Mouse (Mus musculus): ENCODE measurements around the gene Pax2.

The Pax2 gene

DNA sequence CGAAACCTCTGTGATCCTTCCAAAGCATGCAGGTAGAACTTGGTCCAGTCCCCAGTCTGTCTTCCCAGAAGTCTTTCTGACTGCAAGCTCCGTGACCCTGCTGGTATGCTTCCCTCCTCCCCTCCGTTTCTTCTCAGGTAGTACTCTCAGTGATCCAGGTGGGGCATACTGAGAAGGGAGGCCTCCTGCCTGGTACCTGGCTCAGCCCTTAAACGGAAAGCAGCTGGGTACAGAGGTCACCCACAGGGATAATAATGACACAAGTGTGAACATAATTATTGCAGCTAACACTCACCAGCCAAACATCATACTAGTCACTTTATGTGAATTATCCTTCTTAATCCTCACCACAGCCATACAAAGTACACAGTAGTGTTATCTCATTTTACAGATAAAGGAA, 28.5 kb downstream of the Pax2 start:
- DNase-seq: no peak

DNA sequence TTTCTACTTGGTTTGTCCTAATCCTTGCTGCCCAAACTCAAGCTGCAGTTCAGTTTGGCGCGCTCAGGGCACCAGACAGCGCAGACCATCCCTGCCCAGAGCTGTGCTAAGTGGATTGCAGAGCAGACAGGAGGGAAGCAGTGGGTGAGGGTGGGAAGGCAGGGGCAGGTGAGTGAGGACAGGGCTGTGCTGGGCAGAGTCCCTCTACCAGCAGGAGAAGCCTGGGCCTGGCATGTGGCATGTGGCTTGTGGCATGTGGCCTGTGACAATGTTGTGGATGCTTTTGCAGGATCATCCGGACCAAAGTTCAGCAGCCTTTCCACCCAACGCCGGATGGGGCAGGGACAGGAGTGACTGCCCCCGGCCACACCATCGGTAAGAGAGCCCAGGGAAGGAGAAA, 32.6 kb downstream of the Pax2 start:
- DNase-seq: no peak

DNA sequence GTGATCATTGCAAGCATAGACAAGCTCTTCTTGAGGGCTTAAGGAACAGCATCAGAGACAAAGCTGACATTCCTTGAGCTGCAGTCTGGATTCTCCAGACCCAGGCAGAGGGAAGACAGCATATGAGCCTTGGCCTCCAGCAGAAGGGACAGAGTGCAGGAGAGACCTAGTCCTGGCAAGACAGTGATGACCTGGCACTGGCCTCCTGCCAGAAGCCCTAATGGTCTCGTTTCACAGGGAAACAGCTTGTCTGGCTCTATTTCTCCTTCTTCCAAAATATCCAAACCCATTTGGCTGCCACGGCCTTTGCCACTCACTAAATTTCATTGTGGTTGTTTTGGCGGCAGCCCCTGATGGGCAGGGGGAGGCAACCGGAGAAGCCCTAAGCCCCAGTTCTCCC, 36.1 kb downstream of the Pax2 start:
- no peak for DNase-seq

DNA sequence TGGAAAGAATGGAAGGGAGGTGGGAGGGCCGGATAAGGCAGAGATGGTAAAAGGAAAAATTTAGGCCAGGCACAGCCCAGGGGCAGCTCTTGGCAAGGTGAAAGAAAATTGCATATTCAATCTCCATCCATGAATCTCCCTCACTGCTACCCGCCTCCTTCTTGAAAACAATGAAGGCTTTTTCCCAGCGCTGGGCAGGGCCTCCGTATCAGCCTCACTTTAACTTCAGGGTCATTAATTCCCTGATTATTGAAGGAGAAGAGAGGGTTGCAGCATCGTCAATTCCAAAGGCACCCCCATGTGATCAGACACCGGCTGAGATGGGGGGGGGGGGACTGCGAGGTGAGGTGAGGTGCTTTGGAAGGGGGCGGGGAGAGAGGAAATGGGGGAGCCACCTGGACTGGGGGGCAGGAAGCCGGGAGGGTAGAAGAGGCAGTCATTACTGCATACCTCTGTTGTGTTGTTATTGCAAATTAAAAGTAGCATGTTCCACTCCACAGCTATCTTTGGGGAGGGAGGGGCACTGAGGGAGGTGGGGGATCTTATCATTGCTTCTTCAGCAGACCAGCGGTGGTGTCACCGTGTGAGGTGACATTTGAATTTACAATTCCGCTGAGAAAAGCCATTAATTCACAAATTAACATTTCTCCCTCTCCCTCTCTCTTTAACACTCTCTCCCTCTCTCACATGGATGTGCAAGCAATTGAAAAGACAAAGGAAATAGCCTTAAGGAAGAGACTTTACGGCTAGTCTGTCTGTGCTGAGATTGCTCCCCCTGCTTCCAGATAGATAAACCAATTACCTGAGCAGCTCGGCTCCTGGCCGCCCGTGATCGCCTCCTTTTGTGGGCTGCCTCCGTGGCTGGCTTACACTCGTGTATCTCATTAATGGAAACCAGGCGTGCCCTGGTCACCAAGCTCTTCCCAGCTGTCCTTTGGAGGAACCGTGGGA, 41.5 kb downstream of the Pax2 start:
- DNase-seq: no peak

DNA sequence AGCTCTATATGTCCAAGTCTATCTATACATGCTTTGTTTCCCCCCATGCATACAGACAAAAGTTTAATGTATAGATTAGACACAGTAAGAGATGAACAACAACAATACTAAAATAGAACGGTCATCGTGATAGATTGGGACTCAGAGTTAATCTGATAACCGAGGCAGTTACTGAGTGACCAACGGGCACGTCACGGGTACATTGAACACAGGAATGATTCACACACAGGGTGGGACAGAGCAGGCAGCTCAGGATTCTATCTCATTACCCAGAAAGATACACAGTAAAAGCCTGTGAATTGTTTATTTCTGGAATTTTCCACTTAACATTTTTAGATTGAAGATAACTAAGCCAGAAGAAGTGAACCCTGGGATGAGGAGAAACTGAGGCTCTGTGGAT, 42.9 kb downstream of the Pax2 start:
- DNase-seq: no peak

DNA sequence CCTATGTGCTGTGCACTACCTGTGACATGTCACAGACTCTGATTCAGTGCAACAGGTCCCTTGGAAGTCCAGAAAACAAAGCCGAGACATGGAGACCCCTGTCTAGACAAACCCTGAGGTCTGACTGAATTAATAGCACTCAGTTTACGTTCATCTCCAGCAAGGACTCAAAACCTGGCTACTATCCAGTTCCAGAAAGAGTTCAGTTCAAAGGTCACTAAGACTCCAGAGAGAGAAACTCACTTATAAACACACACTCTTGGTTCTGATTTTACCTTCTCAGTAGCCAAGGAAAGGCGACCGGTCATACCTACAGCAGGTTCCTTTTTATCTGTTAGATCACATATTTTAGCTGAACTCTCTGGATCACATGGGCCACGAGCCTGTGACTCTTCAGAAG, 43.3 kb downstream of the Pax2 start:
- DNase-seq: no peak

DNA sequence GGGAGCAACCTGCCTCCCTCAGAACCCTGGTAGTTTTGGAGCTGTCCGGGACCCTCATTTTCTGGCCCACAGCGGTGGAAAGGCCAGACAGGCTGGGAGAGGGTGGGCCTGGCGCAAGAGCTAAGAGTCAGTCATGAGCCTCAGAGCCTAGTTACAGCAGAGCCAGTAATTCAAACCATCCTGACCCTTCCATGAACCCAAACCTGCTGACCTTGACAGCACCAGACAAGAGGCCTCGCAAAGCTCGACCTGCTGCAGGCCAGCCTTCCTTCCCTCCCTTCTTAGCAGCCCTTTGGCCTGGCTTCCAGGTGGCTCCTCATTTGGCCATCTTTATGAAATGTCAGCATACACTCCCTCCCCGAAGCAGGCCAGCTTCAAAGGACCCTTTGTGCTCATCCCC, 44.5 kb downstream of the Pax2 start:
- DNase-seq: no peak

DNA sequence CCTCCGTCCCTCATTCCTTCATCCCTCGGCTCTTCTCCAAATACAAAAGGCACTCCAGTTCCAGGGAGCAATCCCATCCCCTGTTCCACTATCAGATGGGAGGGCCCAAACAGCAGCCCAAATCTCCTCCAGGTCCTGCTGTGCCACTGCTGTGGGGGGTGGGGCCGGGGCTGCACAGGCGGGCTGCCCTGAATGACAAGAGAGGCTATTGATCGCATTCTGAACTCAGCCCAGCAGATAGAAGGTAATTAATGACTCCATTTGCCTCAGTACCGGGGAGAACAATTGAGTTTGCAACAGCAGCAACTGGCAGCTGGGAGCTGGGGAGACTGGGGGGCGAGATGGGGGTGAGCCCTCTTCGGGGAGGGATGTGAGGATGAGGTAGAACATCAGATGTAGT, 52.9 kb downstream of the Pax2 start:
- no peak for DNase-seq

DNA sequence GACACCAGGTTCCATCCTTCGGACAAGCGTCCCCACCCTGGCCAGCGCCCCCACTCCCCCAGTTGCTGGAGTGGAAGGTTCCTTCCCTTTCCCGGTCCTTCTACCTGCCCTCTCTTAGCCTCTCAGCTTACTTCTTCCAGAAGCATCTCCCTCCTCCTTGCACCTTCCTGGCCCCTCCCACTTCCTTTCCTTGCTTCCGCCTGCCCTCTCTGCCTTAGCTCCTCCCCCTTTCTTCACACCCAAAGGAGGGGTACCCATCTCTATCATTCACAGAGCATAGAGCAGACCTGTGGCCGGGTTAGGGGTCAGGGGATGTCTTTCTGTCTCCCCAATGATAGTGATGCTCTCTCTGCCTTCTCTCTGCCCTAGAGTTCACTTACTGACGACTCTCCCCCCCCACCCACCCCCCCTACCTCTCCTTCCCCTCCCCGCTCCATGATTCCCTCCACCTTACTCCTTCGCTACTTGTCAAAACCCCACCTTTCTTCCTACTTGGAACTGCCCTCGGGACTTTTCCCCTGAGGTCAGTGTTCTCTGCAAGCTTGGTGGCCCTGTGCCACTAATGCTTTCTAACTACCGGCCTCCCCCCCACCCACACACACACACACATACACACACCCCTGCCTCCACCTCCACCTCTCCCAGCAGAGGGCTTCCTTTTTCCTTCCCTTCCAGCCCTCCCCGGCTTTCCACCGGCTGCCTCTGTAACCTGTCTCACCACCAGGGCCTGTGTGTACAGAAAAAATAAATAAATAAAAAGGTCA, 57.0 kb downstream of the Pax2 start:
- no peak for DNase-seq

DNA sequence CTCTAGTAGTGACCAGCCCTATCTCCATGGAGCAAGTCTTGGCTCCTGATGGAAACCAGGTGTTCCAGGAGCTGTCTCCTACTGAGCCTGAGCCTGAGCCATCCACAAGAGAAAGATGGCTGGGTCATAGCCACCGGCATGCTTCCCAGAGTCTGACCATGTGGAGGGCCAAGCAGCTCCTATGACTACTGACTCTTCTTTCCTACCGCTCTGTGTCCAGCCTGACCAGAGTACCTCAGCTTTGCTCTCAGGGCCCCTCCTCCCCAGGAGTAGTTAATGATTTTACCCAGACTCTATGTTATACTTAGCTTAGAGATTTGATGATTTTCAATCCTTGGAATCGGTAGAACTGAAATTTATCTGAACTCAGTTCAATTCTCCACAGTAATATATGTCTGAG, 59.3 kb downstream of the Pax2 start:
- DNase-seq: no peak

DNA sequence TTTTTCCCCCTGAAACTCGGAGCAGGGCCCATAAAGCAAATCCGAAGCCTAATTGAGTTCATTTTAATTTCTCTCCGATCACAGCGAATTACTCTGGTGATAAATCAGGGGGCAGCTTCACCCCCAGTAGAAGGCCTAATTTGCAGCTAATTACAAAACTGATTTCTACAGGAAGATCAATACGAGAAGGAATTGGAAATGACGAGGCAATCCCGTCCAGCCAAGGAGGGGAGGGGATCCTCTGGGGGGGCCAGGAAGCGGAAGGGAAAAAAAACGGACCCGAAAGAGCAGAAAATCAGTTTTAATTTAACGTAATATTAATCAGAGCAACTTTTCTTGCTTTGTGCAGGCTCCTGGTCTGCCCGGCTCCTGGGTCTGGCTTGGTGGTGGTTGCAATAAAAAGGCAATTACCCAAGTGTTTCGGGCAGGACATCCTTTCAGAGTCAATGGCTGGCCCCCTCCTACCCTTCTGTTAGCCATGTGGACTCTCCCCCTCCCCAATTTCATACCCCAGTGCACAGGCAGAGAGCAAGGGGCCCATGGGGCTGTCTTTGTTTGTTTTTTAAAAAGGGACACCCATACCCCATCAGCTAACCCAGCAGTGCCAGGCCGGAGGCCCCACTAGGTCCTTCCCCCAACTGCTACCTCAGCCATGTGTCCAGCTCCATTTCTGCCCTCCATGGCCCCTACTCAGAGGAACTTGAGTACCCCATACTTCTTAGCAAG, 61.7 kb downstream of the Pax2 start:
- no peak for DNase-seq

DNA sequence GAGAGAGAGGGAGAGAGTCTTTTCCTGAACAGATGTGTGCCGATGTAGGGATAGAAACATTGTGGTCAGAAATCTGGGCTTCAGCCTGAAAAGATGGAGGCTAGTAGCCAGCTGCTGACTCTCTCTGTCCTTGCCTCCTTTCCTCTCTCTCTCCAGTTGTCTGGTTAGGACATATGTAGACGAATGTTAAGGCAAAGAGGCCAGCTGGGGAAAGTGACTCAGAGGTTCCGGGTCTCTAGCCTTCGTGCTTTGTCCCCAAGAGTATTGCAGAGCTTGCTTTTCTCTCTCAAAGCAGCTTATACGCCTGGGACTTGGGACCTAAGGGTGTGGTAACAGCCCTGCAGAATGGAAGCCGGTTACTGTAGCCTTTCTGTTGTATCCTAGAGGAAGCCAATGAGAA, 62.8 kb downstream of the Pax2 start:
- no peak for DNase-seq

DNA sequence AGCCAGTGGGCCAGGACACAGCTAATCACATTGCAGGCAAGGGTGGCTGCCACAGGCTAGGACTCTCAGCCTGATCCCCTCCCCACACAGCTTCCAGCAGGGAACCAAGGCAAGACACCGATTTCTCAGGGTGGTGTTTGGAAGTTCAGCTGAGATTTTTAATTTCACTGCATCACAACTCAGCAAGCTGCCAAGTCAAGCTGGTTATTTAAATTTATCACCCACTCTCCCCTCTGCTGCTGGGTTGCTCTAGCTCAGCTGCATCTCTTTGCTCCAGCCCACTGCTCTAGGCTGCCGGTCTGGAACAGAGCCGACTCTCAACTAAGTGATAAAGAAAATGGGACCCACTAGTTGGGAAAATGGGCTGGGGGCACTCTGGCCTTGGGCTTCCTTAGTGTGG, 65.7 kb downstream of the Pax2 start:
- no peak for DNase-seq

DNA sequence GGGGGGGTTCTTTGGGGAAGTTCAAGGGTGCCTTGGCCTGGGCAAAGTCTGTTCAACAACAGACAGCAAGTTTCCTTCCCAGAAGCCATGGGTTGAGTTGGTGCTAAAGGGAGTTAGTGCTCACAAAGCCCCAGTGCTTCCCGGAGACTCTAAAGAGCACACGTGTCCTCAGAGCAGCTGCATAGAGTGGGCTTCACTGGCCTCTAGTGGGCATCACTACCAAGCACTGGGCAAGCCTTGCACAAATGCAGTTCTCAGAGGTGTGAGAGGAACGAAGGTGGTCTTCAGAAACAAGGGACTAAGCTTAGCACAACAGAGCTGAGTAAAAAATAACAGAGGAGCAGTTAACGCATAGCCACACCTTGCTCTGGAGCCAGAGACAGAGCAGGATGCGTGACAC, 66.5 kb downstream of the Pax2 start:
- DNase-seq: no peak

DNA sequence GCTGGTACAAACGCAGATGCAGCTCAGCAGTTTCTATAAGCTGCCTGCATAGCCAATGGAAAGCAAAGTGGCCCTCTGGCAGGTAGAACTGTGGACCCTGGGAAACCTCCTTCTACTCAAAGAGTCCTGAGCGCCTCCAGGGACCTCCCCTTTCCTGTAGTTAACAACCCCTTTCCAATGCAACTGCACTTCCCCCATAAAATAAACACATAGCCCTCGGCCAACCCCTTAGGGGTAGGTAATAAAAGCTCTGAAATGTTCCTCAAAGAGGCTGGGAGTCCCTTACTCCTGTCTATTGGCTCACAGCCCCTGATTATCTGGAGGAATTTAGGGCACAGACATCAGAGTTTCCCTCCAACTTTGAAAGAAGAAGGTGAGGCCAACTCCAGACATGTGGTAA, 67.8 kb downstream of the Pax2 start:
- no peak for DNase-seq

DNA sequence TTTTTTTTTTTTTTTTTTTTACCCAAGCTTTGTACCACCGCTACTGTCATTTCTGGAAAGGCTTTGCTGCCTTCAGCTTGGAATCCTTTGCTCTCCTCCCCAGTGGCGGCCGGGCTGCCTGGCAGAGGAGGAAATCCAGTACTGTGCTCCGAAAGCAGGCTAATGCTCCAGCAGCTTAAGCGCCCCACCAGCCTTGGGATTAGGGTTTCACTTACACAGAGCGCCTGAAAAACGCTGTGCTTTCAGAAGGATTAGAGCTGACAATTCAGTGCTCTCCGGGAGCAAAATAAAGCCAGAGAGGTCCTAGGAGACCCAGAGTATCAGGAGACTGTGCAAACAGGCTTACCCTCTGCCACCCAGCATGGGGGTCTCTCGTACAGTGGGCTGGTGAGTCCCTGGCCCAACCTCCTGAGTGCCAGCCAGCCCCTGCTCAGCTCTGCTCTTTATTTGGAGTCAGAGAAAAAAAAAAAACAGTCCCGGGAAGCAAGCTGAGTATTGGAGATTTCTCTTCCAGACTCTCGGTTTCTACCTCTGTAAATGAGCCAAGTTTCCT, 69.4 kb downstream of the Pax2 start:
- DNase-seq: no peak

DNA sequence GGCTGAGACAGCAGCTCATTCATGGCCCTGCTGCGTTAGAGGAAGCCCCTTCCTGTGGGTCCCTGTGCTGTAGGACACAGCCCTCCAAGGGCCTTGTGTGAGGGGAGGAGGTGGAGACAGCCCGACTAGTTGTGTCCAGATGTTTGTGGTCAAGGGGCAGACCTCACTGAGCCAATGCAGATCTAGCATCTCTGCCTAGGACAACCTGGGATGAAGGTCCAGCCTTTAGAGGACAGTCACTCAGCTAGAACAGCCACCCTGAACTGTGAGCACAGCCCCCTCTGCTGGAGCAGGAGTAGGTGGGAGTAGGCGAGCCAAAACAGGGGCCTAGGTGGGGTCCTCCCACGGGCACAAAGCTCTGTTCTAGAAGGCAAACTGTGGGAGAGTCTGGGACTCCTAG, 70.0 kb downstream of the Pax2 start:
- no peak for DNase-seq

DNA sequence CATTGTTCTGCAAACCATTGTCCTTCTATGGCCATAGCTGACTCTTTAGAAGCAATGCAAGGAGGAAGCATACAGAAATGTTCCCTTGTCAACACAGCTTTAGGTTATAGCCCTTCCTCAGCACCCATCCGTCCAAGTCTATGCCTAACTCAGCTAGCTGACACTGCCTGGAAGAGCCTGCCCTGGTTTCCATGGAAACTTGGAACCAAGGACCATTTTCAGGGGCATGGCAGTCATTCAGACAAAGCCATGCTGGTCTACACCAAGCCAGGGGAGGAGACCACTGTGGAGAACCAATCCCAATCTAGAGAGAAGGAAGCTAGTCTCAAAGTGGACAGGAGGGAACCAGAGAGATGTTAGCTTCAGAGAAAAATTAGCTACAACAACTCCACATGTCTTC, 77.5 kb downstream of the Pax2 start:
- DNase-seq: no peak

DNA sequence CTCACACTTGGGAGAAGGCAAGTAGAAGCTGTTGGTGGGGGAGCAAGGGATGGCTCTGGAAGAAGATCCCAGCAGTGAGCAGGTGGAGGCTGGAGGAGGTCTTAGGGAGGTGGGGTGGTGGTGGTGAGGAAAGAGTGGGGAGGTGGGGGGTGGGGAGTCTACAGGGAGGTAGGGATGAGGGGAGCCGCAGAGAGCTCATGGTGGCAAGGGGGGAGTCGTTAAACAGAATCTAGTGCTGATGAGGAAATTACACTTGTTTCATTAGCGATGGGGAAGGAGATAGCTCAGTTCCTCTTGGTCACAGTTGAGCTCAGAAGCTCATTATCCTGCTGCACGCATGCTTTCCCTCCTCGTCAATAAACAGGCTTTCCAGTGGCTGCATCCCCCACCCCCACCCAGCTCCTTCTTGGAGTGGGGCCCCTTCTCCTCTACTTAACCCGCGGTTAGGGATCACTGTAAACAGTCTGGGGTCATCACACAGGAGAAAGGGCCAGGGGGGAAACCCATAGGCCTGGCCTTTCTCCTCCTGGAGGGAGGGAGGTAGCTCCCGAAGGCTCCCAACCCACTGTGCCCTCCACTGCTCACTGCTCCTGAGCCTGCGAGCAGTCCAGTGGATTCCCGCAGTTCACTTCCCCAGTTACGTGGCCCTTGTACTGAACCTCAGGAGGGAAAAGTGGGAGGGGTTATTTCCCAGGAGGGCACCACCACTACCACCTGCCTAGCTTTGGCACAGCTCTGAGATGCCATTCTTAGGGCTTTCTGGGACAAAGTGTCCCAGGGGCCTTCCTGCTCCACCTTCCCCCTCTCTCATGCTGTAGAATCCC, 78.6 kb downstream of the Pax2 start:
- no peak for DNase-seq

DNA sequence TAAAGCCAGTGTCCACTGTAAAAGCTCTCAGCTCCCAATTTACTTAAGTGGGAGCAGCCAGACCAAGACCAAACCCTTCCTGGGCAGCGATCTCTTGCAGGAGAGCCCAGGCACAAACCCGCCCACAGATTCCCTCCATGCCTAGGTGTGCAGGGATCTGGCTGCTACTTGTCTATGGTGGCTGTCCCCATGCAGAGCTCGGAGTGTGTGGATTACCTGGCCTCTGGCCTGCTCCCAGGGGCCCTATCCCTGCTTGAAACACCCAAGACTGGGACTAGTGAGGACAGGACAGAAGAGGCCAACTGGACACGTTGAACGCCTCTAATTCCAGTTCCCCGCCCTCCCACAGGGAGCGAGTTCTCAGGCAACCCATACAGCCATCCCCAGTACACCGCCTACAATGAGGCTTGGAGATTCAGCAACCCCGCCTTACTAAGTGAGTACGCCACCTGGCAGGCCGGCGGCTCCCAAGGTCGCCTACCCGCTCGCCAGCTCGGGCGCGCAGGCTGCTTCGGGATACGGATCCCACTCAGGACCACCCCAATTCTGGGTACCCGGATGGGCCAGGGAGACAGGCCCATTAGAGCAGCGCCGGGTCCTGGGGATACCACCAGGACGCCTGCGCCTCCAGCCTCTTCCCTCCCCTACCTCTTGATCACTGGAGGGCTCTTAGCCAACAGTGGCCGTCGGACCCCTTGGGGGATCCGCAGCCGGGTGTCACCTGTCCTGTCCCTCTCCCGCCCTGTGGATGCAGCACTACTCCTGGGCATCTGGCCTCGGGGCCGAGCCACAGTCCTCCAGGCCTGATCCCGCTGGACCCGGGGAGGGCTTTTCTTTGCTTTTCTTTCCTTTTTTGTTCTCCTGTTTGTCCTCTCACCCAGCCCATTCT, 79.4 kb downstream of the Pax2 start:
- DNase-seq: no peak
